Mouse (Mus musculus) kidney, adult 11 months (tissue): Measurements from ENCODE around the gene Gm14226.
A peak's percentile ranks its signal among the peaks of the same experiment; 100 is the strongest.
"Not testable (repeated sequence)": the region's sequence is repeated elsewhere in the genome, so short reads cannot be mapped to it uniquely, and the experiment has no call there.

Experiments
- DNase-seq: peaks from one replicate; pipeline ENCODE4 v3.0.0; 2022

Gene Gm14226

GRCm38 (mm10) chr2:155050108-155050503 lies 32.0 kb downstream of the Gm14226 start:
- DNase-seq = peak; percentile 28

DNA sequence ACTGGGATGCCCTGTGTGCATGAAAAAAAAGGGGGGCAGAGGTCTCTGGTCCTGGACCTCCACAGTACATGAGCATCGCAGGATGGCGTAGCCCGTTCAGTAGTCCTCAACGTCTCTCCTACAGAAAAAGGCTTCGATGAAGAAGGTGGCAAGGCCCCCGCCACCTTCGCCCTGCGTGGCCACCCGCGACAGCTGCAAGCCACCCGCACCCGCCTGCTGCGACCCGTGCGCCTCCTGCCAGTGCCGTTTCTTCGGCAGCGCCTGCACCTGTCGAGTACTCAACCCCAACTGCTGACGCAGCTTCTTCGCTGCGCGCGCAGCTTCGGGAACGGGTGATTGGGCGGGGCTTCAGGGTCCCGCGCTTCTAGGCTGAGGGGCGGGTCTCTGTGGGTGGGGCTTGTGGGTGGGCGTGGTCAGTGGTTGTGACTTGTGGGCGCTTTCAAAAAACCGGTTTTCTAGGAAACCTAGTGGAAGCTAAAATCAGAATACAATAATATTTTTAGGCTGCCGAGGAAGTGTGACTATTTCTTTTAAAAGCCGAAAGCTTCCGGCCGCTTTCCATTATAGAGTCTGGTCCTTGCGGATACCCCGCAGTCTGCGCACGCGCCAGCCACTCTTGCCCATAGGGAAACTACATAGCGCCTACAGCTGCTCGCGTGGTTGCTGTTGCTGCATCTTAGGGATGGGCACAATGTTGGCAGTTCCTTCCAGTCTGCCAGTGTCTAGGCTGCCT lies 32.6 kb downstream of the Gm14226 start:
- peak; percentile 89 for DNase-seq

DNA sequence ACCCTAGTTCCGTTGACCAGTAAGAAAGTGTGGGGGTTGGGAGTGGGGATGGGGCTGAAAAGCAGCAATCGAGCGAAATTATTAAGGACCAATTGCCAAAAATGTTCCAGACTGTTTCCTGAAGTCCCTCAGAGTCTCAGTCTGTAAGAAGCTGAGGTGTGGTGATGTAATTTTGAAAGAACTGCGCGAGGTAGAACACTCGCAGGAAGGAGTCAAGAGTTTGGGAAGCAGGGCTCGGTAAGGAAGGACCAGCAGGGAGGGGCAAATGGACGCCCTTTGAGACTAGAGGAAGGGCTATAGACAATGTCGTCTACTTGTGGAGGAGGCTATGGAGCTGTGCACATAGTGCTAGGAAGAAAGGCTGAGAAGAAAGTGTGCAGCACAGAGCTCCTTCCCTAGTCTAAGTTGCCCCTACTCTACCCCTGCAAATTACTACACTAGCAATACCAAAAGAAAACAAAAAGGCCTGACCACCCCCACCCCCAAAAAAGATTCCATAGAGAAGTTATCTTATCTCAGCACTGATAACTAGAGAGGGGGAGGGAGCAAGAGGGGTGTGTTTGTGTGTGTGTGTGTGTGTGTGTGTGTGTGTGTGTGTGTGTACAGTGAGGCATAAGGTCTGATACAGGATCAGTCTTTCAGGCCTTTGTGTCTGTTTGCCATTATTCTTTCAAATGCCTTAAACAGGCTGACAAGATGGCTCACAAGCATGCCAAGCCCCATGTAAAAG lies 33.7 kb downstream of the Gm14226 start:
- DNase-seq = no peak

DNA sequence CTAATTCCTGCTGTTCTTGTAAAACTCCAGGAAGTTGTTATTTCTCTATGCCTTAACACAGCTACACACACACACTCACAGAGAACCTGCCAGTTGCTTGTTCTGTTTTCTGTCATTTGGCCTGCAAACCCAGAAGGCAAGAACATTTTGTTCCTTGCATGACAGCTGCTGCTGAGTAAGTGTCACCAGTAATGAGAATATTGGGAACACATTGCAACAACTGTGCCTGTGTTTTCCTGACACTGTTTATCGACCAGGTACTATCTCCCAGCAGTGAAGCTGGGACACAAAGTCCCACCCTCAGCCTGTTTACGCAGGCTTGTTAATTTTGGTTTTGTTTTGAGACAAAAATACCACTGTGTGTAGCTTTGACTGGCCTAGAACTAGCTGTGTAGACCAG lies 34.6 kb downstream of the Gm14226 start:
- DNase-seq = no peak

DNA sequence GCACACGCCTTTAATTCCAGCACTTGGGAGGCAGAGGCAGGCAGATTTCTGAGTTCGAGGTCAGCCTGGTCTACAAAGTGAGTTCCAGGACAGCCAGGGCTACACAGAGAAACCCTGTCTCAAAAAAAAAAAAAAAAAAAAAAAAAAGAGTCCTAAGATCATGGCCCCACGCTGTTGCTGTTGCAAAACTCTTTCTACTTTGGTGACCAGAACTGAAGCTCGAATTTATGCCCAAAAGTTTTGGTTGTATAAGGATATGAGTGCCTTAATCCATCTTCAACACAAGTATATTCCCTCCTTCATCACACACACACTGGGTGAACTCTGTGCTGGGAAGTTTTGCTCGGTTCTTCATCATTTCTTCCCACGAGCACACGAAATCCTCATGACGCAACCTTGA lies 35.4 kb downstream of the Gm14226 start:
- not testable (repeated sequence) for DNase-seq

- no peak for DNase-seq
These were observed 36.6 kb downstream of the Gm14226 start for GRCm38 (mm10) chr2:155054672-155055071.

- no peak for DNase-seq
These were observed 38.1 kb downstream of the Gm14226 start for GRCm38 (mm10) chr2:155056076-155056578.

- DNase-seq = no peak
These were observed 39.3 kb downstream of the Gm14226 start for GRCm38 (mm10) chr2:155057361-155057760.

DNA sequence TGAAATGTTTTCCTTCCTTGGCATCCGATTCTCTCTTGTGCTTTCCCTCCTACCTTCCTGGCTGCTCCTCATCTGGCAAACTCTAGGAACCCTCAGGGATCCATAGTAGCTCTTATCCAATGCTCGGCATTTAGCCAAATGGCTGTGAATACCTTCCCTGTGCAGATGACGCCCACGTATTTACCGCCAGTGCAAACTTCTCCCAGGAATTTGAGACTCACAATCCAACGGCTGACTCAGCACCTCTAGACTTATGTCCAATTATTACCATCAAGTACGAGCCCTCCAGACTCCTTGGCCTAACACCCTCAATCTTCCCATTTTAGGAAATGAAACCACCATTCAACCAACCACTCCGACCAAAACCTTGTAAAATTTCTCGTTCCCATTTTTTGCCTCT lies 53.0 kb downstream of the Gm14226 start:
- DNase-seq = no peak

GRCm38 (mm10) chr2:155072353-155073145 lies 54.5 kb downstream of the Gm14226 start:
- no peak for DNase-seq

DNA sequence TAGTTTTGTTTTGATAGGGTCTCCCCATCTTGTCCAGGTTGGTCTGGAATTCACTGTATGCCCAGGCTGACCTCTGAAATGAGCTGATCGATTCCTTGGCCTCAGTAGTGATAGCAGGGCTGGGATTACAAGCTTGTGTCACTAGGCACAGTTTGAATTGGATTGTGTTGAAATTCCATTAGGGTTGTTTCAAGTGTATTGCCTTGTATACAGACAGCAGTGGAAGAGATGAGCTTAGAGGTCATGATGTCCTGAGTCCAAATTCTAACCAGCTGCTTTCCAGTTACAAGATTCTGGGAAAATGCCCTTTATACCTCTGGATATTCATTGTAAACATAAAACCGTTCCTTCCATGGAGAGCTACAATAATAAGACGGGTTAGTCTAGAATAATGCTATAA lies 55.3 kb downstream of the Gm14226 start:
- DNase-seq = no peak

DNA sequence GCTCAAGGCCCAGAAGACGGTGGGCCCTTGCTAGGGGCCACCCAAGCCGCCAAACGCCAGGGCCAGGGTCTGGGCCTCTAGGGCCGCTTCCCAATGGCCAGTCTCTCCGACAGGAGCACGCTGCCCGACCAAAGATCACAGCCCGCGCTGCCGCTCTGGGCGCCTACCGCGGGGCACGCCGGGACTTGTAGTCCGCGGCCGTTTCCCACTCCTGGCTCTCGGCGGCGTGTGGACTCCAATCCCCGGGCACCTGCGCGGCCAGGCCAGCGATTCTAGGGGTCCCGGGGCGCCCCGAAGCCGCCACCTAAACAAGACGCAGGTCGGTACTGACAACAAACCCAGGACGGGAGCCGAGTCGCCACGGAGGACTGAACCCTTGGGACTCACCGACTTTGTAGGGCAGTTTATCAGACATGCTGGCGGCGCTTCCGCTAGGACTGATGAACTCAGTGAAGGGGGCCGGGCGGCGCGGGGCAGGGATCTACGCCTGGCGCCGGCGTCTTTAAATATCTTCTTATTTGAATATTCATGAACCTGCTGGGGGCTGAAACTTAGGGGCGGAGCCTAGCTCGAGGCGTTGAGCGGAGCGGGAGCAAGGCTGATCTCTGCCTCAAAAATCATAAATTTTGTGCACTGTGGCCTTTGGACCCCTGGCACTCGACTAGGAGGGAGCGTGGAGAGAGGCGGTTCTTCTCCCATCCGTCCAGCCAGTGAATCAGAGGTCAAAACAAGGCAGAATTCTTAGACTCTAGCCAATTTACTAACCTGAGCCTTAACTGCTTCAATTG lies 56.1 kb downstream of the Gm14226 start, which contains the start of gene Ahcy:
TSS of gene Ahcy (minus strand) at position 520 of the 788 bp plus-strand sequence.
- DNase-seq = peak; percentile 96

DNA sequence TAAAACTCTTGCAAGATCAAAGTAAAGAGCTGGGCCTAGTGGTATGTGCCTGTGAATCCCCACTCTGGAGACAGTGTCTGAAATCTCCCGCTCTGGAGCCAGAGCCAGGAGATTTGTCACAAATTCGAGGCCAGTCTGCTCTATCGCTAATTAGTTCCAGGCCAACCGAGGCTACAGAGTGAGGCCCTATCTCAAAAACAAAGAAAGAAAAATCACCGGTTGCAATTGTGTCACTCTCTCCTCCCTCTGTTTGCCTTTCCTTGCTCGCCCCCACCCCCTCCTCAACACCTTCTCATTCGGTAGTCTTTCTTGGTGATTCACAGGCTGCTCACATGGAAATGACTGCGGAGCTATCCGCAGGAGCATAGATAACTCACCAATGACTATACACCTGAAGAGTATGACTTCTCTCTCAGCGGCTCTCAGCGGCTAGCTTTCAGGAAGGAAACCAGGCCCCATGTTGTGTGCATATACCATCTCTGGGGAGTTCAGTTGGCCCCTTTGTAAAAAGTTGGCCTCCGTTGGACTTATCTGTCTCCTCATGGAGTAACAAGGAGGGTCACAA lies 56.8 kb downstream of the Gm14226 start:
- no peak for DNase-seq

DNA sequence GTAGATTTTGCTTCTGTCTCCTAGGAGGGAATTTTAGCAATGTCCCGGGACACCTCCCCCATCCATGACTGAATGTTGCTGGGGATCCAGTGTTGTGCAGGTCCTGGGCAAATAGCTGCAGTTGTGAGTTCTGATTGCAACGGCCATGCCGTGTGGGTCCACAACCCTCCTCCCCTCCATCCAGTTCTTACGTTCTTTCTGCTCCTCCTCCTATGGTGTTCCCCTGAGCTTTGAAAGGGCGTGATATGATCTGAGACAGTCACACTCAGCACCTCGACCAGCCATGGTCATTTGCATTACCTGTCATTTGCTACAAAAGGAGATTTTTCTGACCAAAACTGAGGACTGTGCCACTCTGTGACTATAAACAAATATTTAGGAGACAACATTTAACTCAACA lies 57.6 kb downstream of the Gm14226 start:
- no peak for DNase-seq
